Mouse (Mus musculus): Measurements from ENCODE around the gene Gm20518. TPM values are rescaled to one million over a fixed set of nuclear protein-coding genes. Genes with fewer than 3 reads are reported as not detected.

The Gm20518 gene
- polyA plus RNA-seq, 1 experiment = 0.08 TPM

- Histone ChIP-seq H3K4me3 (no peak overlapping the region), H3K36me3 (ENCODE audit: control insufficient read depth, insufficient read depth) (no peaks in the 10 kb centered on the region), H3K79me2 (ENCODE audit: control insufficient read depth, insufficient read depth) (peaks cover 95% of the 10 kb centered on the region), H3ac (ENCODE audit: control insufficient read depth, insufficient read length) (no peak overlapping the region), H3K27me3 (ENCODE audit: control insufficient read depth, insufficient read depth, insufficient read length) (no peaks in the 10 kb centered on the region), H3K4me2 (ENCODE audit: low read depth) (no peak overlapping the region)
- no peak for TF ChIP-seq POLR2AphosphoS2 (IDR thresholded peaks at IDR 0.05; ENCODE audit: insufficient read length, low read depth)
- TF ChIP-seq TCF12 (IDR thresholded peaks at IDR 0.05; ENCODE audit: insufficient read depth, poor library complexity, severe bottlenecking) = no peak
- no peak for TF ChIP-seq E2F4 (IDR thresholded peaks at IDR 0.05; ENCODE audit: insufficient read depth)
- no peak for TF ChIP-seq MAX (IDR thresholded peaks at IDR 0.05; ENCODE audit: low read depth)
- no peak for TF ChIP-seq USF1 (IDR thresholded peaks at IDR 0.05; ENCODE audit: low read depth)
- no peak for TF ChIP-seq MYOG (IDR thresholded peaks at IDR 0.05; ENCODE audit: control insufficient read depth in 1 of 3, insufficient read depth in 1 of 3, insufficient read length in 2 of 3, low read depth in 2 of 3)
- no peak for TF ChIP-seq MYOD1 (IDR thresholded peaks at IDR 0.05; ENCODE audit: control insufficient read depth in 1 of 3, insufficient read length in 2 of 3, low read depth in 2 of 3)
- no peak for TF ChIP-seq REST (IDR thresholded peaks at IDR 0.05; ENCODE audit: insufficient read depth, insufficient read length)
- no peak for TF ChIP-seq CEBPB (IDR thresholded peaks at IDR 0.05; ENCODE audit: insufficient read depth, poor library complexity, severe bottlenecking)
- no peak for TF ChIP-seq TCF3 (IDR thresholded peaks at IDR 0.05; ENCODE audit: insufficient read length, low read depth)
- TF ChIP-seq POLR2A (IDR thresholded peaks at IDR 0.05; ENCODE audit: insufficient read length, low read depth) = no peak
These were observed 11.9 kb downstream of the Gm20518 start for GRCm38 (mm10) chr16:17879571-17879970.

GRCm38 (mm10) chr16:17876096-17876495 is 15.4 kb downstream of the Gm20518 start:
- no peak overlapping the region for H3K4me3 ChIP-seq
- no peak overlapping the region for H3K4me2 ChIP-seq (ENCODE audit: low read depth)
- no peaks in the 10 kb centered on the region for H3K36me3 ChIP-seq (ENCODE audit: control insufficient read depth, insufficient read depth)
- H3ac ChIP-seq (ENCODE audit: control insufficient read depth, insufficient read length) = no peak overlapping the region
- peaks cover 68% of the 10 kb centered on the region for H3K79me2 ChIP-seq (ENCODE audit: control insufficient read depth, insufficient read depth)
- no peaks in the 10 kb centered on the region for H3K27me3 ChIP-seq (ENCODE audit: control insufficient read depth, insufficient read depth, insufficient read length)
- TF ChIP-seq POLR2A (IDR thresholded peaks at IDR 0.05; ENCODE audit: insufficient read length, low read depth) (no peak), MAX (IDR thresholded peaks at IDR 0.05; ENCODE audit: low read depth) (no peak), MYOG (IDR thresholded peaks at IDR 0.05; ENCODE audit: control insufficient read depth in 1 of 3, insufficient read depth in 1 of 3, insufficient read length in 2 of 3, low read depth in 2 of 3) (no peak), TCF3 (IDR thresholded peaks at IDR 0.05; ENCODE audit: insufficient read length, low read depth) (no peak), USF1 (IDR thresholded peaks at IDR 0.05; ENCODE audit: low read depth) (no peak)

GRCm38 (mm10) chr16:17875174-17875573 is 16.3 kb downstream of the Gm20518 start:
- H3K4me3 ChIP-seq = no peak overlapping the region
- TF ChIP-seq REST (IDR thresholded peaks at IDR 0.05; ENCODE audit: insufficient read depth, insufficient read length) = no peak
- TF ChIP-seq CEBPB (IDR thresholded peaks at IDR 0.05; ENCODE audit: insufficient read depth, poor library complexity, severe bottlenecking) = no peak
- TF ChIP-seq E2F4 (IDR thresholded peaks at IDR 0.05; ENCODE audit: insufficient read depth) = no peak
- TF ChIP-seq MYOD1 (IDR thresholded peaks at IDR 0.05; ENCODE audit: control insufficient read depth in 1 of 3, insufficient read length in 2 of 3, low read depth in 2 of 3) = no peak
- TF ChIP-seq POLR2A (IDR thresholded peaks at IDR 0.05; ENCODE audit: insufficient read length, low read depth) = no peak
- TF ChIP-seq TCF3 (IDR thresholded peaks at IDR 0.05; ENCODE audit: insufficient read length, low read depth) = no peak
- TF ChIP-seq USF1 (IDR thresholded peaks at IDR 0.05; ENCODE audit: low read depth) = no peak
- TF ChIP-seq TCF12 (IDR thresholded peaks at IDR 0.05; ENCODE audit: insufficient read depth, poor library complexity, severe bottlenecking) = no peak
- TF ChIP-seq MYOG (IDR thresholded peaks at IDR 0.05; ENCODE audit: control insufficient read depth in 1 of 3, insufficient read depth in 1 of 3, insufficient read length in 2 of 3, low read depth in 2 of 3) = no peak
- no peak for TF ChIP-seq SRF (IDR thresholded peaks at IDR 0.05; ENCODE audit: control insufficient read depth, insufficient read length, low read depth)
- no peak for TF ChIP-seq POLR2AphosphoS2 (IDR thresholded peaks at IDR 0.05; ENCODE audit: insufficient read length, low read depth)
- TF ChIP-seq MAX (IDR thresholded peaks at IDR 0.05; ENCODE audit: low read depth) = no peak
- H3K36me3 ChIP-seq (ENCODE audit: control insufficient read depth, insufficient read depth) = no peaks in the 10 kb centered on the region
- H3K79me2 ChIP-seq (ENCODE audit: control insufficient read depth, insufficient read depth) = peaks cover 59% of the 10 kb centered on the region
- no peak overlapping the region for H3K4me2 ChIP-seq (ENCODE audit: low read depth)
- no peak overlapping the region for H3ac ChIP-seq (ENCODE audit: control insufficient read depth, insufficient read length)
- no peaks in the 10 kb centered on the region for H3K27me3 ChIP-seq (ENCODE audit: control insufficient read depth, insufficient read depth, insufficient read length)

GRCm38 (mm10) chr16:17872995-17873394 is 18.5 kb downstream of the Gm20518 start:
- TF ChIP-seq CEBPB (IDR thresholded peaks at IDR 0.05; ENCODE audit: insufficient read depth, poor library complexity, severe bottlenecking) = no peak
- TF ChIP-seq TCF12 (IDR thresholded peaks at IDR 0.05; ENCODE audit: insufficient read depth, poor library complexity, severe bottlenecking) = no peak
- TF ChIP-seq MYOD1 (IDR thresholded peaks at IDR 0.05; ENCODE audit: control insufficient read depth in 1 of 3, insufficient read length in 2 of 3, low read depth in 2 of 3) = no peak
- no peak for TF ChIP-seq MYOG (IDR thresholded peaks at IDR 0.05; ENCODE audit: control insufficient read depth in 1 of 3, insufficient read depth in 1 of 3, insufficient read length in 2 of 3, low read depth in 2 of 3)
- TF ChIP-seq USF1 (IDR thresholded peaks at IDR 0.05; ENCODE audit: low read depth) = no peak
- H3K4me2 ChIP-seq (ENCODE audit: low read depth) = no peak overlapping the region
- H3K36me3 ChIP-seq (ENCODE audit: control insufficient read depth, insufficient read depth) = no peaks in the 10 kb centered on the region
- no peak overlapping the region for H3ac ChIP-seq (ENCODE audit: control insufficient read depth, insufficient read length)
- no peaks in the 10 kb centered on the region for H3K27me3 ChIP-seq (ENCODE audit: control insufficient read depth, insufficient read depth, insufficient read length)
- H3K4me3 ChIP-seq = no peak overlapping the region
- H3K79me2 ChIP-seq (ENCODE audit: control insufficient read depth, insufficient read depth) = peaks cover 41% of the 10 kb centered on the region

GRCm38 (mm10) chr16:17871248-17871647 is 20.2 kb downstream of the Gm20518 start:
- H3K79me2 ChIP-seq (ENCODE audit: control insufficient read depth, insufficient read depth) = peaks cover 23% of the 10 kb centered on the region

More at GRCm38 (mm10) chr16:17871248-17871647, 20.2 kb downstream of the Gm20518 start:
- H3K36me3 ChIP-seq (ENCODE audit: control insufficient read depth, insufficient read depth) = no peaks in the 10 kb centered on the region
- TF ChIP-seq MYOD1 (IDR thresholded peaks at IDR 0.05; ENCODE audit: control insufficient read depth in 1 of 3, insufficient read length in 2 of 3, low read depth in 2 of 3) = no peak
- no peak for TF ChIP-seq SRF (IDR thresholded peaks at IDR 0.05; ENCODE audit: control insufficient read depth, insufficient read length, low read depth)
- no peak for TF ChIP-seq TCF12 (IDR thresholded peaks at IDR 0.05; ENCODE audit: insufficient read depth, poor library complexity, severe bottlenecking)
- no peak for TF ChIP-seq E2F4 (IDR thresholded peaks at IDR 0.05; ENCODE audit: insufficient read depth)
- no peak for TF ChIP-seq MAX (IDR thresholded peaks at IDR 0.05; ENCODE audit: low read depth)
- TF ChIP-seq POLR2A (IDR thresholded peaks at IDR 0.05; ENCODE audit: insufficient read length, low read depth) = no peak
- TF ChIP-seq REST (IDR thresholded peaks at IDR 0.05; ENCODE audit: insufficient read depth, insufficient read length) = no peak
- TF ChIP-seq MYOG (IDR thresholded peaks at IDR 0.05; ENCODE audit: control insufficient read depth in 1 of 3, insufficient read depth in 1 of 3, insufficient read length in 2 of 3, low read depth in 2 of 3) = no peak
- no peak for TF ChIP-seq USF1 (IDR thresholded peaks at IDR 0.05; ENCODE audit: low read depth)
- TF ChIP-seq POLR2AphosphoS2 (IDR thresholded peaks at IDR 0.05; ENCODE audit: insufficient read length, low read depth) = no peak
- no peak for TF ChIP-seq TCF3 (IDR thresholded peaks at IDR 0.05; ENCODE audit: insufficient read length, low read depth)
- no peak for TF ChIP-seq CEBPB (IDR thresholded peaks at IDR 0.05; ENCODE audit: insufficient read depth, poor library complexity, severe bottlenecking)
- no peaks in the 10 kb centered on the region for H3K27me3 ChIP-seq (ENCODE audit: control insufficient read depth, insufficient read depth, insufficient read length)
- no peak overlapping the region for H3K4me3 ChIP-seq
- H3K4me2 ChIP-seq (ENCODE audit: low read depth) = no peak overlapping the region
- H3ac ChIP-seq (ENCODE audit: control insufficient read depth, insufficient read length) = no peak overlapping the region
